Mouse (Mus musculus): ENCODE data around the gene Pnmal1. TPM values are rescaled to one million over a fixed set of nuclear protein-coding genes. Genes with fewer than 3 reads are reported as not detected.

The Pnmal1 gene
- polyA plus RNA-seq, 1 experiment = not detected

DNA sequence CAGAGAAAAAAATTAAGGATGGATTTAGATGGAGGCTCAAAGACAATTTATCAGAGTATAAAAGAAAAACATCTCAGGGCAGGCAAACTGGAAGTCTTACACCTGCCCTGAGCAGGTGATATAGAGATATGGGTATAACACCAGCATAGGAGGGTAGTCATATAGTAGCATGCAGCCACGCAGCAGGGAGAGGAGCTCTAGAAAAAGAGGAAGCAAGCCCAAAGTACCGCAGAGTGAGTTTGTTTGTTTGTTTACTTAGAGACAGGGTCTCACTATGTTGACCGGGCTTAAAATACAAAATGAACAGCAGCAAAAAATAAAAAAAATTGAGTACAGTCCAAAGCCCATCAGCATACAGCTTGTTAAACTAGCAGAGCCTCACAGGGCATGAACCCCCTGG, 11.7 kb downstream of the Pnmal1 start:
- TF ChIP-seq GATA1 (IDR thresholded peaks at IDR 0.05; ENCODE audit: low read length) = no peak

DNA sequence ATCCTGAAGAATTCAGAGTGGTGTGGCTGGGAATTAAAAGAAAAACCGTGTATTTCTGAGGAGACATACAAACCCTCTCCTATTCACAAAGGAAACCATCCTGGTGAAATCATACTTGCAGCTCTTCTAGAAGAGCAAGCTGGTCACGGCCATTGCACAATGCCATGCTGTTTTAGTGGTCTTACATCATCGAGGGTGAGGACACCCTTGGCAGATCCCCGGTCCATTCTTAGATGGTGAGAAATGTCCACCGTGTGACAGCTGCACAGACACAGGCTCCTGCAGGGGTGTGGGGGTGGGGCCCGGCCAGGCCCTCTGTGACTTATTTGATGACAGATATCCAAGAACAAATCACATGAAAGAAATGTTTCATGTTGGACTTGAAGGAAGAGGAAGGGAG, 14.5 kb downstream of the Pnmal1 start:
- no peak for TF ChIP-seq GATA1 (IDR thresholded peaks at IDR 0.05; ENCODE audit: low read length)

DNA sequence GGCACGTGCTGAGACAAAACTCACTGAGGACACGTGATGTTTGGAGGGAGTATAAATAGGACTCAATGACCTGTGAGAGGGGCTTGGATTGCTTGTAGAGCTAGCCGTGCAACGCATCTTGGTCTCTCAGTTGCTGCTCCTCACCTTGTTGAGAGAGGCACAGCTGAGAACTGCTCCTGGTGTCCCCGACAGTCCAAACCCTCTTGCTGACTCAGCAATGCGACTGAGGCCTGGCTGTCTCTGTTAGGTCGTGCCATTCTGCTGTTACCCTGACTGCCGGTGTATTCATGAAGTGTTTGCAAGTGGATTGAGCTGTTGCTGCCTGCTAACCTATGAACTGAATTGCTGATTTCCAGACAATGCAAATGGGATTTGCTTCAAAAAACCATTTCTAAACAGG, 16.8 kb downstream of the Pnmal1 start:
- no peak for TF ChIP-seq GATA1 (IDR thresholded peaks at IDR 0.05; ENCODE audit: low read length)

DNA sequence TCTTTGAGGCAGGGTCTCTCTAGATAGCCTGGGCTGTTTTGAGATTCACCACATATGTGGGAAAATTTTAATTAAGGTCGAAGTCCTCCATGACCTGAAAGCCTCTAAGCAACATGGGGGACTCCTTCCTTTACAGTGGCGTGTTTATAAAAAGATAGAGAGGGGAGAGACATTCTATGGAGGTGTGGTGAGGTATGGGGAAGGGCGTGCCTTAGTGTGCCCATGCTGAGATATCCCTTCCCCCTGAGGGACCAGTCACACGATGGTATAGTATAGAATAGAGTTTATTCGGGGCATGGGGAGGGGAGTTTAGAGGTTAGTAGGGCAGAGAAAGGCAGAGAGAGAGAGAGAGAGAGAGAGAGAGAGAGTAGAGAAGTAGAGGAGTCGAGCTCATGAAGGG, 18.7 kb downstream of the Pnmal1 start:
- TF ChIP-seq GATA1 (IDR thresholded peaks at IDR 0.05; ENCODE audit: low read length) = no peak

DNA sequence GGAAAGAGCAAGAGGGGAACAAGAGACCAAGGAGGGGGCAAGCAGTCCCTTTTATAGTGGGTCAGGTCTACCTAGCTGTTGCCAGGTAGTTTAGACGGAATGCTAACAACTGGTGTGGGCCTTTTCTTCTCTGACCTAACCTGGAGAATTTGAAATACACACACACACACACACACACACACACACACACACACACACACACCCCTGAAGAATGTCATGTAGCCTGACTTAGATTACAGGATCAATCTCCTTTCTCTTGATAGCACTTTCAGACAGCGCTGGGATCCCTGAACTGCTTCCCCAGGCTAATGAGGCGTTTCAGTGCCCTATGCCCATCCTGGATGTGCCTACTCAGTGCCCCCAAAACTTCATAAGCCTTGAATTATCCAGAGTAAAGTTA, 19.1 kb downstream of the Pnmal1 start:
- TF ChIP-seq GATA1 (IDR thresholded peaks at IDR 0.05; ENCODE audit: low read length) = no peak

DNA sequence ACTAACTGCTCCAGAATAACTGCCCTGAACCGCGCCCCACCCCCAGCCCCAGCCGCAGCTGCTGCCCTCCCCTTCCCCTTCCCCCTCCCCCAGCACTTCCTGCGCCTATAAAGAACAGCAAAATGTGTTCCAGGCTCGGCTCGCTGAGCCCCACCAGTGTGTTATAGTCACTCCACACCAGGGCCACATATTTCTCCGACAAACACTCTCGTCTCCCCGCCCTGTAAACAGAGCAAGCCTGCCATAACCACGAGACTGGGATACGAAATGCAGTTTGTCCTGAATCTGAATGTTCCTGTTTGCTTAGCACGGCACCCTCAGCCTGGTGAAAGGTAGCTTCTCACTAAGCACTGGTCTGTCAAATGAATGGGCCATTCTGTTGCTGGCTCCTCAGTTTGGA, 20.9 kb downstream of the Pnmal1 start:
- no peak for TF ChIP-seq GATA1 (IDR thresholded peaks at IDR 0.05; ENCODE audit: low read length)

DNA sequence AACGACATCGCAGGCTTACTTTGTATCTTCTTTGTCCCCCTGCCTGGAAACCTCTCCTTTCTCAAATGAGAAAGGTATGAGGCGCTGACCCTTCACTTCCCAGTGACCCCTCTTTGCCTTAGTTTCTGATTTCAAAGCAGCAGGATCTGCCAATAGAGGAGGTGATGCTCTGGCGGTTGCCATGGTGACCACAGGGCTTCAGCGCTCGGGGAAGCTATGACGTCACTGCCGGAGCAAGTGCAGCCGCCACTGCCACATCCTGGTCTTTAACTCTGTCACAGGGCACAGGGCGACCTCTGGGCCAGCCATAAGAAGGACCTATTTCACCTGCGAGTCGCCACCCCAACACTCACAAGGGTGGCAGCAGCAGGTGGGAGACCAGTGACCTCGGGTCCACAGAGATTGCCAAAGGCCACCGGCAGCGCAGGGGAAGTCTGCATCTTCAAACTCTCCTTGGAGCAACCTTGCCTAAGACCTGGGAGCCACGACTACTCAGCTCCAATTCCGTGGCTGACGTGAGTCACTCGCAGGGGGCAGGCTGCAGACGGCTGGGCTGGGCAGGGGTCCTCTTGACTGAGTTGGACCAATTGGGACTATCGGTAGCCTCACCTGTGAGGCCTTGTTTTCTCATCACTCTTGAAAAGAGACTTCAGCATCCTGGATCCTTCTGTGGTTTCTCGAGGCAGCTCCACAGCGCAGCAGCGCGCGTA, 23.5 kb downstream of the Pnmal1 start, which contains the start of gene Gm42372:
Gm42372 (plus strand) TSS at position 228 of the 710 bp plus-strand sequence.
- no peak for TF ChIP-seq GATA1 (IDR thresholded peaks at IDR 0.05; ENCODE audit: low read length)

DNA sequence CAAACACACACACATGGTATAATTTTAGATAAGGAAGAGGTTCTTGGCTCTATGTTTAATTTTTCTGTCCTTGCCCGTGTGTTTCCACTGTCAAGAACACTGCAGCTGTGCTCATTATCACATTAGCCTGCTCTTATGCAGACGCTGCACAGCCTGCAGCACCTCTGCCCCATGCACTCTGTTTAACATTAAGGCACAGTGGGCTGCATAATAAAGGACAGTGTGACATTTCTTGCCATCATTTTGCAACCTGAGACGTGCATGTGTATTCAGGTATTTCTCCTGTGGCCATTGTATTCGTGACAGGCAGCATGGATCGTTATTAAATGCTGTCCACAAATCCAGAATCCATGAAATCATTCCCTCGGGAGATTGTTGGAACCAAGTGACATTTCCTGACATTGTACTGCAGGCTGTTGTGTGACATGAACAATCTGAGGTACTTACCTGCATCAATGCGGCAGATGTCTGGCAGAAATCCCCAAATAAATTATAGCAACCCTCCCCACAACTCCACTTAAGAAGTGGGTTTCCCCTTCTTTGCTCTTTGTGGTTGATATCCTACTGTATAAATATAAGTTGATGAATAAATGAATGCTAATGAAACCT, 28.2 kb downstream of the Pnmal1 start:
- no peak for TF ChIP-seq GATA1 (IDR thresholded peaks at IDR 0.05; ENCODE audit: low read length)

DNA sequence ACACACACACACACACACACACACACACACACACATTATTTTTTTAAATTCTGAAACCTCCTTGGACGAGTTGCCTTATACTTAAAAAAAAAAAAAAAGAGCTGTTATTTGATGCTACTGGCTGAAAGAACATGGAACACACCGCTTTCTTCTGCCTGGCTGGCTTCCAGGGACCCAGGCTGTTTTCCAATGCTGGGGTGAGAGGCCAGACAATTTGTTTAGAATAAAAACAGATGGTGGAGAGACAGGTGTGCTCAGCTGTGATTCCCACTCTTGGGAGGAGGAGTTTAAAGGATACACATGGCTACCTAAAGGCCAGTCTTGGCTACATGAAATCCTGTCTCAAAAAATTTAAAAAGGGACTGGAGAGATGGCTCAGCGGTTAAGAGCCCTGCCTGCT, 28.9 kb downstream of the Pnmal1 start:
- no peak for TF ChIP-seq GATA1 (IDR thresholded peaks at IDR 0.05; ENCODE audit: low read length)

DNA sequence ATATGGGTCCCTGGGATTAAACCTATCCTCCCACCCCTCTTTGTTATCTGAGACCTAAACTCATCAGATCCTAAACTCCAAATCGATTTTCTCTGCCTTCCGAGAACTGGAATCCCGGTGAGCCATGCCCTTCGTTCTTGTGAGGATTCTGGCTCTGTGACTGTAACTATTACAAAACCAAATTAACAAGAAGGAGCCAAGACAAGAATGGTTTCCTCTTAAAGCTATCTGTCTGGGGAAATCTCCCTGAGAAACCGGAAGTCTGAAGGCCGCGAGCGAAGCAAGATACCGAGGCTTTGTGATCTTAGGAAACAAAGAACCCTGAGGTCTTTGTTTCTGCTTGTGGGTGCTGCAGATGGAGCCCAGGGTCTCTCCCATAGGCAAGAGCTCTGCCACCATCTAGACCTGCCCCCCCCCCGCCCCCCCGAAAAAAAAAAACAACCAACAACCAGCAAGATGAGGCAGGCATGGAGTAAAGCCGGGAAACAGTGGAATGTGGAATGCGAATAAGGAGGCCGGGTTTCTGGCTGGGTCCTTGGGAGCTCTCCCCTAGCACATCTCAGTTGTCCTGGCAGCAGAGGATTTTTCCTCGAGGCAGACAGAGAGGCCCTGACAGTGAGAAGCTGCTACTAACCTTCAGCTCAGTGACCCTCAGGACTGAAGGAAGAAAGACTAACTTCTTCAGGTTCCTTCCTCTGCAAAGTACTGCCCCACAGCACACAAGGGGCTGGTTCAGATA, 30.7 kb downstream of the Pnmal1 start:
- TF ChIP-seq GATA1 (IDR thresholded peaks at IDR 0.05; ENCODE audit: low read length) = no peak

DNA sequence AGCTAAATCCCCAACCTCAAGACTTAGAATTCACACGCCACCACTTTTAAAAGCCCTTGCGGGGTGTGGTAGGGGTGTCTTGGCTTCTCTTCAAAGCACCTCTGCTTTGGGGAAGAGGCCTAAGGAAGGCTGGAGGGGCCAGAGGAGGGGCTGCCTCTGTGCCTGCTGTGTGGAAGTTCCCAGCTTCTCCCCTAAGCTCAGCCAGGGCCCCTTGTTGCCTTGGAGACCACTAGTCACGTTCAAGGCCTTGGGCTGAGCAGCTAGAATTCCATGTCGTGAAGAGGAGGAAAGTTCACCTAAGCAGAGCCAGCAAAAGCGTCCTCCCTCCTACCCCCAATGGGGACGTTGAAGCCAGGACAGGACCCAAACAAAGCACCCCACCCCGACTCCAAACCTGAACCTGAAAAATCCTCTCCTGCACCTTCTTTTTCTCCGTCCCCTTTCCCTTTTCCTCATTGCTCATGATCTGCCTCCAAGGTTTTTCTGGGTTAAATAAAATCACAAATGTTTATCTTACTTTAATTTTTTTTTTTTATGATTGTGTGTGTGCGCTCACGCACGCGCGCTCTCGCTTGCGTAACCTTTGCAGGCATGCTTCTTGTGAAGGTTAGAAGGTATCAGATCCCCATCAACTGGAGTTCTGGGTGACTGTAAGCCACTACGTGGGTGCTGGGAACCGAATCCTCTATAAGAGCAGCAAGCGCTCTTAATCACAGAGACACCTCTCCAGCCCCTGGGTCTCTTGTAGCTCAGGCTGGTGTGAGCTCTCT, 32.4 kb downstream of the Pnmal1 start:
- TF ChIP-seq GATA1 (IDR thresholded peaks at IDR 0.05; ENCODE audit: low read length) = no peak

DNA sequence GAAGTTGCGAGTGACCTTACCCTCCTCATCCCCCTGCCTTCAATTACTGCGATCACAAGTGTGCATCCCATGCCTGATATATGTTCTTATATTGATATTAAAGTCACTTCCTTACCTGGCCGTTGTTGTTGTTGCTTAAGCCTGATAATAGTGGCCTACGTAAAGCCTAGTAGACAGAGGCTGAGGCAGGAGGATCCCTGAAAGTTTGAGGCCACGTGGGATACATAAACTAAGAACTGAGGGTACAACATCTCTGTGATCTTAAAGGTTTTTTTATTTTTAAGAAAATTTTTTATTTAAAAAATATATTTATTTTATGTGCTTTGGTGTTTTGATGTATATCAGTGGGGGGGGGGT, 33.0 kb downstream of the Pnmal1 start, which contains the start of gene Ccdc8:
Ccdc8 (plus strand) TSS at position 258 of the 357 bp plus-strand sequence.
- no peak for TF ChIP-seq GATA1 (IDR thresholded peaks at IDR 0.05; ENCODE audit: low read length)

DNA sequence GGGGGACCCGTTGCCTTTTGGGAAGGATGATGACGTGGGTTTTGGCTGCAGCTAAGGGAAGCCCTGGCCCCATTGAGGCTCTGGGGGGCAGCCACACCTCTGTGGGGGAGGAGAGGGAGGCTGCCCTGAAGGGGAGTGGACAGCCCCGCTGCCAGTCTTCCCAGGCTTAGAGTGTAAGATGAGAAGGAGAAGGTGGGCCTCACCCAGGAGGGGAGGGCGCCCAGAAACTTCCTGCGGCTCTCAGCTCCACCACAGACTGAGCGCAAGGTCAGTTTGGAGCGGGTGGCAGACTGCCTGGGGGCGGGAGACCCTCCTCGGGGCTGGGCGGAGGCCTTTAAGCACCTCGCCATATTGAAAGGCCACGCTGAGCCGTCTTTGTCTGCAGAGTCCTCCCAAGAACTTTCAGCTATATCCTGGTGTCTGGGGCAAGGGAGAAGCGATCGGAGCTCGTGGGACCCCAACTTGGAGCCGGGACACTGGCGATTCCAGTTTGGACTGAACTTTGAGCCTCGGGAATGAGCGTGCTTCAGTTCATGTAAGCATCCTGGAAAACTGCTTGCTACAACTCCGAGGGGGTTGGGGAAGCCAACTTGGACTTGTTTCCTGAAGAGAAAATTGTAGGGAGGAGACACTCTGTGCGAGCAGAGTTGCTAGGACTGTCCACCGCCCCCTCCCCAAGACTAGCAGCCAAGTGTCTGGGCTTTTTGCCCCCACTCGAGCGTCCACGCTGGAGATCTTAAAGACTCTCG, 34.3 kb downstream of the Pnmal1 start:
- no peak for TF ChIP-seq GATA1 (IDR thresholded peaks at IDR 0.05; ENCODE audit: low read length)

DNA sequence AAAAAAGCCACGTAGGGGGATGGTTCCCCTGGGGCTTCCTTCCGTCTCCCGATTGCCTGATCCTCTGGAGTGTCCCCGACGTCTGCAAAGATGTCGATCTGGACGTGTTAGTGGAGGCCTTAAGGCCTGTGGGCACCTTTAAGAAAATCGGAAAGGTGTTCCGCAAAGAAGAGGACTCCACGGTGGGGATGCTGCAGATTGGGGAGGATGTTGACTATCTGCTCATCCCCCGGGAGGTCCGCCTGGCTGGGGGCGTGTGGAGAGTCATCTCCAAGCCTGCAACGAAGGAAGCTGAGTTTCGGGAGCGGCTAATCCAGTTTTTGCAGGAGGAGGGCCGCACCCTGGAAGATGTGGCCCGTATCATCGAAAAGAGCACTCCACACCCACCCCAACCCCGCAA, 34.9 kb downstream of the Pnmal1 start:
- no peak for TF ChIP-seq GATA1 (IDR thresholded peaks at IDR 0.05; ENCODE audit: low read length)

DNA sequence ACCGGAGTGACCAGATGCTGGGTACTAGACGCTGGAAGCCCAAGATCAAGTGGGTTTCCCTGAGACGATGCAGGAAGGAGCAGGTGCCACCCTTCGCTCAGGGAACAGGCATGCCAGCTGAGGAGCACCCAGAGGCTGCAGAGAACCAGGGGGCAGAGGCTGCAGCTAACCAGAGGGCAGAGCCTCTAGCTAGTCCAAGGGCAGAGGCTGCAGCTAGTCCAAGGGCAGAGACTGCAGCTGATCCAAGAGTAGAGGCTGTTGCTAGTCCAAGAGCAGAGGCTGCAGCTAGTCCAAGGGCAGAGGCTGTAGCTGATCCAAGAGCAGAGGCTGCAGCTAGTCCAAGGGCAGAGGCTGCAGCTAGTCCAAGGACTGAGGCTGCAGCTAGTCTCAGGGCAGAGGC, 35.9 kb downstream of the Pnmal1 start:
- TF ChIP-seq GATA1 (IDR thresholded peaks at IDR 0.05; ENCODE audit: low read length) = no peak

All from G1E-ER4 (cell line).